Mouse (Mus musculus) heart, embryonic 10.5 days (tissue): Measurements from ENCODE around the gene Krt16. TPM values are rescaled to one million over a fixed set of nuclear protein-coding genes. Genes with fewer than 3 reads are reported as not detected.
"Not testable (repeated sequence)": the region's sequence is repeated elsewhere in the genome, so short reads cannot be mapped to it uniquely, and the experiment has no call there.

Experiments
- DNase-seq: peaks from one replicate; pipeline ENCODE4 v3.0.0-alpha.2; 2017; ENCODE audit warnings: low spot score
- H3K27ac ChIP-seq: fragments of 300-500 bp; sonication (generic); 2 replicates; pipeline ENCODE4 v1.5.1; 2016; ENCODE audit warnings: mild to moderate bottlenecking
- H3K27me3 ChIP-seq: fragments of 300-500 bp; sonication (generic); 2 replicates; pipeline ENCODE4 v1.6.1; 2016; ENCODE audit warnings: mild to moderate bottlenecking; ENCODE audit not compliant: poor library complexity, insufficient read depth, severe bottlenecking
- H3K36me3 ChIP-seq: fragments of 300-500 bp; sonication (generic); 2 replicates; pipeline ENCODE4 v1.6.1; 2016; ENCODE audit warnings: mild to moderate bottlenecking, moderate library complexity
- H3K4me1 ChIP-seq: fragments of 300-500 bp; sonication (generic); 2 replicates; pipeline ENCODE4 v1.6.1; 2016; ENCODE audit warnings: mild to moderate bottlenecking
- H3K4me3 ChIP-seq: fragments of 300-500 bp; sonication (generic); 2 replicates; pipeline ENCODE4 v1.5.1; 2016; ENCODE audit warnings: mild to moderate bottlenecking, moderate library complexity
- H3K9me3 ChIP-seq: fragments of 300-500 bp; sonication (generic); 2 replicates; pipeline ENCODE4 v1.6.1; 2016; ENCODE audit warnings: mild to moderate bottlenecking, moderate library complexity
- WGBS: fragments of 180-500 bp; shearing (Covaris S2); methylation state at CpG from one replicate; pipeline ENCODE4 v1.1.7; 2016; 5-methylcytosine and 5-hydroxymethylcytosine counted together
- polyA plus RNA-seq: library from polyadenylated mRNA; unstranded; fragments of >200 nt; fragmentation: Nextera tagmentation; extraction: Ambion mirVana; gene quantifications from 2 replicates; pipeline ENCODE4 v1.2.1, GENCODE M21; 2016

Gene Krt16
- polyA plus RNA-seq, 1 experiment from 2014 or later: not detected

- Histone ChIP-seq H3K36me3 (no peaks in the 10 kb centered on the region), H3K4me1 (peaks cover 5% of the 10 kb centered on the region), H3K4me3 (no peak overlapping the region), H3K27me3 (peaks cover 20% of the 10 kb centered on the region; the same call in 1 of the 2 replicates), H3K27ac (no peak overlapping the region), H3K9me3 (no peaks in the 10 kb centered on the region)
- 55% methylated on average over 5 of the region's 5 CpGs for WGBS
- DNase-seq: no peak
Observed at GRCm38 (mm10) chr11:100275466-100275865, 26.8 kb upstream of the Krt16 start.

GRCm38 (mm10) chr11:100274719-100275118 is 26.0 kb upstream of the Krt16 start:
- Histone ChIP-seq H3K27me3 (peaks cover 27% of the 10 kb centered on the region; the same call in 1 of the 2 replicates), H3K27ac (no peak overlapping the region), H3K36me3 (no peaks in the 10 kb centered on the region), H3K4me1 (peaks cover 5% of the 10 kb centered on the region), H3K4me3 (no peak overlapping the region), H3K9me3 (no peaks in the 10 kb centered on the region)
- 71% methylated on average over 7 of the region's 7 CpGs for WGBS
- DNase-seq: no peak

- H3K4me3 ChIP-seq: no peak overlapping the region
- no peaks in the 10 kb centered on the region for H3K9me3 ChIP-seq
- H3K36me3 ChIP-seq: no peaks in the 10 kb centered on the region
- 79% methylated on average over 1 of the region's 1 CpGs for WGBS
- no peak overlapping the region for H3K27ac ChIP-seq
- H3K27me3 ChIP-seq: peaks cover 26% of the 10 kb centered on the region; the same call in 1 of the 2 replicates
- DNase-seq: no peak
- peaks cover 5% of the 10 kb centered on the region for H3K4me1 ChIP-seq
Observed at GRCm38 (mm10) chr11:100271878-100272277, 23.2 kb upstream of the Krt16 start.

GRCm38 (mm10) chr11:100269821-100270332 is 21.2 kb upstream of the Krt16 start, which contains the start of gene Krt42:
Gene Krt42 (minus strand): TSS chr11:100269871.
- peaks cover 23% of the 10 kb centered on the region; the same call in 1 of the 2 replicates for H3K27me3 ChIP-seq
- H3K9me3 ChIP-seq: no peaks in the 10 kb centered on the region
- DNase-seq: no peak
- no peak within 1 kb of the TSS for H3K27ac ChIP-seq
- no peaks in the 10 kb centered on the region for H3K36me3 ChIP-seq
- WGBS: 82% methylated on average over 7 of the region's 7 CpGs
- no peak within 1 kb of the TSS for H3K4me3 ChIP-seq
- H3K4me1 ChIP-seq: peaks cover 5% of the 10 kb centered on the region

- Histone ChIP-seq H3K27ac (no peak overlapping the region), H3K27me3 (peaks cover 44% of the 10 kb centered on the region), H3K4me1 (peaks cover 9% of the 10 kb centered on the region), H3K4me3 (no peak overlapping the region), H3K36me3 (no peaks in the 10 kb centered on the region), H3K9me3 (no peaks in the 10 kb centered on the region)
- WGBS: 20% methylated on average over 13 of the region's 13 CpGs
- DNase-seq: no peak
Observed at GRCm38 (mm10) chr11:100262058-100262980, 13.6 kb upstream of the Krt16 start.

GRCm38 (mm10) chr11:100261235-100261605 is 12.5 kb upstream of the Krt16 start:
- Histone ChIP-seq H3K27ac (no peak overlapping the region), H3K27me3 (peaks cover 46% of the 10 kb centered on the region), H3K36me3 (no peaks in the 10 kb centered on the region), H3K4me3 (no peak overlapping the region), H3K4me1 (peaks cover 9% of the 10 kb centered on the region), H3K9me3 (no peaks in the 10 kb centered on the region)
- 76% methylated on average over 9 of the region's 9 CpGs for WGBS
- no peak for DNase-seq

- no peak for DNase-seq
- Histone ChIP-seq H3K27me3 (peaks cover 49% of the 10 kb centered on the region), H3K4me3 (no peak within 1 kb of the TSS), H3K9me3 (no peaks in the 10 kb centered on the region), H3K4me1 (peaks cover 9% of the 10 kb centered on the region), H3K36me3 (no peaks in the 10 kb centered on the region), H3K27ac (no peak within 1 kb of the TSS)
- WGBS: 78% methylated on average over 21 of the region's 21 CpGs
Observed at GRCm38 (mm10) chr11:100260514-100261234, 12.0 kb upstream of the Krt16 start, which contains the start of gene Krt17. Gene Krt17 (minus strand): TSS chr11:100261029.

- H3K9me3 ChIP-seq: no peaks in the 10 kb centered on the region
- no peak overlapping the region for H3K4me3 ChIP-seq
- no peak for DNase-seq
- peaks cover 41% of the 10 kb centered on the region for H3K27me3 ChIP-seq
- H3K4me1 ChIP-seq: peaks cover 11% of the 10 kb centered on the region
- WGBS: 93% methylated on average over 9 of the region's 9 CpGs
- no peaks in the 10 kb centered on the region for H3K36me3 ChIP-seq
- no peak overlapping the region for H3K27ac ChIP-seq
Observed at GRCm38 (mm10) chr11:100259079-100259478, 10.4 kb upstream of the Krt16 start.

GRCm38 (mm10) chr11:100257967-100258366 is 9.3 kb upstream of the Krt16 start:
- H3K36me3 ChIP-seq: no peaks in the 10 kb centered on the region
- peaks cover 36% of the 10 kb centered on the region for H3K27me3 ChIP-seq
- H3K4me3 ChIP-seq: no peak overlapping the region
- H3K27ac ChIP-seq: no peak overlapping the region
- peaks cover 11% of the 10 kb centered on the region for H3K4me1 ChIP-seq
- H3K9me3 ChIP-seq: no peaks in the 10 kb centered on the region
- DNase-seq: no peak
- WGBS: 95% methylated on average over 1 of the region's 1 CpGs

- H3K4me1 ChIP-seq: 0 out of 2 replicates have a peak, but pooled peaks cover 3% of the 10 kb centered on the region
- no peak overlapping the region for H3K4me3 ChIP-seq
- no peaks in the 10 kb centered on the region for H3K9me3 ChIP-seq
- WGBS: 83% methylated on average over 6 of the region's 6 CpGs
- H3K36me3 ChIP-seq: no peaks in the 10 kb centered on the region
- H3K27ac ChIP-seq: no peak overlapping the region
- peaks cover 22% of the 10 kb centered on the region; the same call in 1 of the 2 replicates for H3K27me3 ChIP-seq
- DNase-seq: no peak
Observed at GRCm38 (mm10) chr11:100255514-100255913, 6.8 kb upstream of the Krt16 start.

GRCm38 (mm10) chr11:100254360-100255090 is 5.8 kb upstream of the Krt16 start:
- DNase-seq: no peak
- no peak overlapping the region for H3K27ac ChIP-seq
- no peaks in the 10 kb centered on the region for H3K9me3 ChIP-seq
- no peak overlapping the region for H3K4me3 ChIP-seq
- 56% methylated on average over 5 of the region's 5 CpGs for WGBS
- no peaks in the 10 kb centered on the region for H3K36me3 ChIP-seq
- peaks cover 14% of the 10 kb centered on the region; the same call in 1 of the 2 replicates for H3K27me3 ChIP-seq
- 0 out of 2 replicates have a peak, but pooled peaks cover 3% of the 10 kb centered on the region for H3K4me1 ChIP-seq

GRCm38 (mm10) chr11:100246471-100246870 is 2.2 kb downstream of the Krt16 start:
- DNase-seq: peak; percentile 46
- H3K4me1 ChIP-seq, H3K36me3 ChIP-seq, H3K27me3 ChIP-seq, H3K4me3 ChIP-seq, H3K27ac ChIP-seq, H3K9me3 ChIP-seq: not testable (repeated sequence)
- WGBS: 64% methylated on average over 7 of the region's 7 CpGs
